Mouse (Mus musculus): ENCODE data around the gene E130208F15Rik.

- TF ChIP-seq MAX (IDR thresholded peaks at IDR 0.05) (no peak), FOSL1 (IDR thresholded peaks at IDR 0.05; ENCODE audit: insufficient read depth, low read length, poor library complexity, severe bottlenecking) (no peak), MYOG (IDR thresholded peaks at IDR 0.05; ENCODE audit: control insufficient read depth, extremely low read depth, insufficient read length) (no peak)
These were observed 25.3 kb downstream of the E130208F15Rik start for GRCm38 (mm10) chr7:30346635-30347379.
